Mouse (Mus musculus): ENCODE measurements around the gene Slc28a3.

GRCm38 (mm10) chr13:58537916-58538233, 72.8 kb downstream of the Slc28a3 start:
- no peak for TF ChIP-seq POLR2A (IDR thresholded peaks at IDR 0.05; ENCODE audit: control insufficient read depth, low read depth, low read length)
- TF ChIP-seq CTCF (IDR thresholded peaks at IDR 0.05; ENCODE audit: control insufficient read depth, insufficient read depth, insufficient replicate concordance, low read depth, low read length) = no peak

All from testis, adult 2 months (tissue).